8 mouse cellular contexts compared by ENCODE assay signal in the genomic region with DNA sequence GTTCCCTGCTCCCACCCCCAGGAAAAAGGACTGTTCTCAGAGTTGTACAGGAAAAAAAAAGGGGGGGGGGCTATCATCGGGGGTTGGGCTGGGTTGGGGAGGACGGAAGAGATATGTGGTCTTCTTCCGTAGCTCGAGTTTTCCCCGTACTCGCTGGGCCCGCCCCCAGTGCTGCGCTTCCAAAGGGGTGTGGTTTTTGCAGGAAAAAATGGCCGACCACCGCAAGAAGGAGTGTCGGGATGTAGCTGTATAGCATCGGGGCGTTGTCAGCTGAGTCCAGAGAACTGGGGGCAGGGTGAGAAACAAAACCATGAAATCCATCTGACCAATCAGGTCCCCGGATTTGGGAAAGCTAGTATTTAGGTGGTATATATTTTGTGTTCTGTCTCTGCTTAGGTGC. TPM values are rescaled to one million over a fixed set of nuclear protein-coding genes. Genes with fewer than 3 reads are reported as not detected.
A peak's percentile ranks its signal among the peaks of the same experiment; 100 is the strongest.
DNase-seq lines count a peak whose midpoint lies in the region; ATAC-seq and TF ChIP-seq lines count a peak whose summit lies in the region.

No protein-coding gene starts in this region.

- peak overlapping the region; percentile 55 for H3K4me2 ChIP-seq in forebrain, embryonic 11.5 days (ENCODE audit: low read depth, low read length, severe bottlenecking)
- peak overlapping the region; percentile 63 for H3K4me2 ChIP-seq in heart, embryonic 16.5 days (ENCODE audit: low read depth, low read length)
- H3K4me2 ChIP-seq in liver, embryonic 11.5 days = peak overlapping the region; percentile 69
- peak overlapping the region; percentile 48 for H3K4me2 ChIP-seq in midbrain, postnatal 0 days (ENCODE audit: low read depth, low read length, poor library complexity, severe bottlenecking)

- TF ChIP-seq POLR2A in brain, embryonic 14.5 days (IDR thresholded peaks at IDR 0.05; ENCODE audit: borderline replicate concordance, extremely low read depth, insufficient read depth, insufficient read length, poor library complexity, severe bottlenecking) = 0 out of 2 replicates have a peak, but pooled peaks have one; percentile 10

- WGBS in forebrain, embryonic 11.5 days = 17% methylated on average over 14 of the region's 14 CpGs
- 21% methylated on average over 14 of the region's 14 CpGs for whole genome bisulfite sequencing in heart, embryonic 16.5 days
- 19% methylated on average over 14 of the region's 14 CpGs for WGBS in liver, embryonic 11.5 days
- 24% methylated on average over 14 of the region's 14 CpGs for WGBS in midbrain, postnatal 0 days

- peak overlapping the region; percentile 84; the same call in 1 of the 2 replicates for H3K27ac ChIP-seq in forebrain, embryonic 11.5 days (ENCODE audit: low read depth, low read length)
- peak overlapping the region; percentile 95 for H3K27ac ChIP-seq in heart, embryonic 16.5 days (ENCODE audit: low read length)
- H3K27ac ChIP-seq in liver, embryonic 11.5 days (ENCODE audit: low read depth, low read length) = peak overlapping the region; percentile 77; the same call in 1 of the 2 replicates
- H3K27ac ChIP-seq in midbrain, postnatal 0 days (ENCODE audit: low read depth, low read length) = peak overlapping the region; percentile 87

- DNase-seq in brain, embryonic 14.5 days (ENCODE audit: low read depth) = peak; percentile 91
- DNase-seq in forebrain, embryonic 11.5 days (ENCODE audit: low spot score) = peak; percentile 73
- DNase-seq in kidney, postnatal 14 days = peak; percentile 66
- DNase-seq in liver, embryonic 11.5 days (ENCODE audit: low spot score) = peak; percentile 41
- DNase-seq in midbrain, postnatal 0 days (ENCODE audit: low spot score) = peak; percentile 75
- DNase-seq in testis, postnatal 10 days (ENCODE audit: low spot score) = peak; percentile 78

- peak overlapping the region; percentile 83 for H3K4me3 ChIP-seq in E14TG2a.4 (replicated peaks; ENCODE audit: low read length)
- H3K4me3 ChIP-seq in forebrain, embryonic 11.5 days (ENCODE audit: low read depth, low read length) = peak overlapping the region; percentile 45
- H3K4me3 ChIP-seq in heart, embryonic 16.5 days (ENCODE audit: low read length) = peak overlapping the region; percentile 69
- peak overlapping the region; percentile 49 for H3K4me3 ChIP-seq in liver, embryonic 11.5 days (ENCODE audit: low read depth, low read length)
- peak overlapping the region; percentile 45 for H3K4me3 ChIP-seq in midbrain, postnatal 0 days (ENCODE audit: low read depth, low read length)

- peak overlapping the region; percentile 67 for H3K9ac ChIP-seq in forebrain, embryonic 11.5 days (ENCODE audit: low read length)
- peak overlapping the region; percentile 77 for H3K9ac ChIP-seq in heart, embryonic 16.5 days (ENCODE audit: low read length)
- H3K9ac ChIP-seq in liver, embryonic 11.5 days (ENCODE audit: low read depth, low read length) = peak overlapping the region; percentile 61
- peak overlapping the region; percentile 57 for H3K9ac ChIP-seq in midbrain, postnatal 0 days (replicated peaks; ENCODE audit: low read length, poor library complexity, severe bottlenecking)

- peaks cover 31% of the 10 kb centered on the region for H3K36me3 ChIP-seq in E14TG2a.4 (ENCODE audit: insufficient read depth, low read length)
- H3K36me3 ChIP-seq in forebrain, embryonic 11.5 days (ENCODE audit: control insufficient read depth, insufficient read depth, low read length) = no peaks in the 10 kb centered on the region
- peaks cover 9% of the 10 kb centered on the region for H3K36me3 ChIP-seq in heart, embryonic 16.5 days (ENCODE audit: control insufficient read depth, insufficient read depth)
- no peaks in the 10 kb centered on the region; the same call in 1 of the 2 replicates for H3K36me3 ChIP-seq in liver, embryonic 11.5 days (ENCODE audit: control insufficient read depth, insufficient read depth, low read length)
- H3K36me3 ChIP-seq in midbrain, postnatal 0 days (ENCODE audit: insufficient read depth, low read length) = peaks cover 6% of the 10 kb centered on the region; the same call in 1 of the 2 replicates

- peak; percentile 84 for ATAC-seq in forebrain, embryonic 11.5 days (replicated peaks; ENCODE audit: low FRiP score)
- peak; percentile 78 for ATAC-seq in heart, embryonic 16.5 days (replicated peaks; ENCODE audit: extremely low read depth, insufficient read depth, low FRiP score)
- ATAC-seq in liver, embryonic 11.5 days (replicated peaks; ENCODE audit: low FRiP score) = peak; percentile 86
- ATAC-seq in midbrain, postnatal 0 days (ENCODE audit: low FRiP score) = peak; percentile 92

- H3K4me1 ChIP-seq in E14TG2a.4 (replicated peaks; ENCODE audit: low read depth, low read length) = peaks cover 12% of the 10 kb centered on the region
- no peaks in the 10 kb centered on the region for H3K4me1 ChIP-seq in forebrain, embryonic 11.5 days (replicated peaks; ENCODE audit: control insufficient read depth, insufficient read depth, low read length)
- H3K4me1 ChIP-seq in heart, embryonic 16.5 days (ENCODE audit: control insufficient read depth, insufficient read depth, low read length) = no peaks in the 10 kb centered on the region
- H3K4me1 ChIP-seq in liver, embryonic 11.5 days (replicated peaks; ENCODE audit: control insufficient read depth, insufficient read depth, low read length) = no peaks in the 10 kb centered on the region
- no peaks in the 10 kb centered on the region for H3K4me1 ChIP-seq in midbrain, postnatal 0 days (ENCODE audit: insufficient read depth, low read length)

- H3K9me3 ChIP-seq in E14TG2a.4 (ENCODE audit: low read length) = 0 out of 2 replicates have a peak, but pooled peaks cover 5% of the 10 kb centered on the region
- no peaks in the 10 kb centered on the region for H3K9me3 ChIP-seq in forebrain, embryonic 11.5 days (ENCODE audit: control insufficient read depth, low read length)
- H3K9me3 ChIP-seq in heart, embryonic 16.5 days (replicated peaks; ENCODE audit: control insufficient read depth, low read length) = no peaks in the 10 kb centered on the region
- no peaks in the 10 kb centered on the region for H3K9me3 ChIP-seq in liver, embryonic 11.5 days (ENCODE audit: control insufficient read depth, low read length)
- no peaks in the 10 kb centered on the region for H3K9me3 ChIP-seq in midbrain, postnatal 0 days (ENCODE audit: low read length)

- H3K27me3 ChIP-seq in E14TG2a.4 (ENCODE audit: insufficient read depth, low read length) = no peaks in the 10 kb centered on the region
- H3K27me3 ChIP-seq in forebrain, embryonic 11.5 days (ENCODE audit: control insufficient read depth, insufficient read depth, low read length) = no peaks in the 10 kb centered on the region; the same call in 1 of the 2 replicates
- H3K27me3 ChIP-seq in heart, embryonic 16.5 days (ENCODE audit: control insufficient read depth, insufficient read depth, low read length) = no peaks in the 10 kb centered on the region
- H3K27me3 ChIP-seq in liver, embryonic 11.5 days (replicated peaks; ENCODE audit: control insufficient read depth, insufficient read depth, low read length) = no peaks in the 10 kb centered on the region
- no peaks in the 10 kb centered on the region for H3K27me3 ChIP-seq in midbrain, postnatal 0 days (ENCODE audit: insufficient read depth, low read length)

- no peak for TF ChIP-seq CTCF in E14TG2a.4 (conservative IDR thresholded peaks at IDR 0.05; ENCODE audit: low read length)
- no peak for TF ChIP-seq CTCF in brain, embryonic 14.5 days (IDR thresholded peaks at IDR 0.05; ENCODE audit: borderline replicate concordance, extremely low read depth, insufficient read depth, insufficient read length)
- no peak for TF ChIP-seq CTCF in midbrain, postnatal 0 days (IDR thresholded peaks at IDR 0.05)

RNA-seq across cellular contexts. Expression of a gene that starts 0.8 kb away (rescaled TPM):
- 59.4 and 66.0 TPM in 2 replicates for polyA plus RNA-seq in brain, embryonic 14.5 days (2012; rRNA removed)
- 40.5 and 42.8 TPM in 2 replicates for polyA plus RNA-seq in forebrain, embryonic 11.5 days (2014; fragmentation: Nextera tagmentation; extraction: Ambion mirVana)
- 41.8 and 43.7 TPM in 2 replicates for polyA plus RNA-seq in heart, embryonic 16.5 days (2015; fragmentation: Nextera tagmentation; extraction: Ambion mirVana)
- polyA plus RNA-seq in liver, embryonic 11.5 days (2014; fragmentation: Nextera tagmentation; extraction: Ambion mirVana) = 21.3 TPM in 2 replicates
- 41.0 and 70.2 TPM in 2 replicates for total RNA-seq in midbrain, postnatal 0 days (2014; rRNA removed)
- 58.9 and 62.5 TPM in 2 replicates for polyA plus RNA-seq in midbrain, postnatal 0 days (2015; fragmentation: Nextera tagmentation; extraction: Ambion mirVana)

RNA-seq across cellular contexts. Expression of a gene that starts 32.2 kb away (rescaled TPM):
- 19.9 and 35.7 TPM in 2 replicates for polyA plus RNA-seq in brain, embryonic 14.5 days (2012; rRNA removed)
- 6.3 and 6.6 TPM in 2 replicates for polyA plus RNA-seq in forebrain, embryonic 11.5 days (2014; fragmentation: Nextera tagmentation; extraction: Ambion mirVana)
- polyA plus RNA-seq in heart, embryonic 16.5 days (2015; fragmentation: Nextera tagmentation; extraction: Ambion mirVana) = 3.1 and 3.8 TPM in 2 replicates
- polyA plus RNA-seq in liver, embryonic 11.5 days (2014; fragmentation: Nextera tagmentation; extraction: Ambion mirVana) = 1.5 TPM in 2 replicates
- total RNA-seq in midbrain, postnatal 0 days (2014; rRNA removed) = 15.0 and 21.4 TPM in 2 replicates
- 4.5 and 6.0 TPM in 2 replicates for polyA plus RNA-seq in midbrain, postnatal 0 days (2015; fragmentation: Nextera tagmentation; extraction: Ambion mirVana)

RNA-seq across cellular contexts. Expression of a gene that starts 32.7 kb away (rescaled TPM):
- 32.9 and 38.0 TPM in 2 replicates for polyA plus RNA-seq in brain, embryonic 14.5 days (2012; rRNA removed)
- 16.8 and 17.1 TPM in 2 replicates for polyA plus RNA-seq in forebrain, embryonic 11.5 days (2014; fragmentation: Nextera tagmentation; extraction: Ambion mirVana)
- polyA plus RNA-seq in heart, embryonic 16.5 days (2015; fragmentation: Nextera tagmentation; extraction: Ambion mirVana) = 15.5 and 16.5 TPM in 2 replicates
- 13.3 and 15.2 TPM in 2 replicates for polyA plus RNA-seq in liver, embryonic 11.5 days (2014; fragmentation: Nextera tagmentation; extraction: Ambion mirVana)
- 40.0 and 40.1 TPM in 2 replicates for total RNA-seq in midbrain, postnatal 0 days (2014; rRNA removed)
- 49.0 and 51.4 TPM in 2 replicates for polyA plus RNA-seq in midbrain, postnatal 0 days (2015; fragmentation: Nextera tagmentation; extraction: Ambion mirVana)

RNA-seq across cellular contexts. Expression of a gene that starts 37.9 kb away (rescaled TPM):
- 41.3 TPM in 2 replicates for polyA plus RNA-seq in brain, embryonic 14.5 days (2012; rRNA removed)
- polyA plus RNA-seq in forebrain, embryonic 11.5 days (2014; fragmentation: Nextera tagmentation; extraction: Ambion mirVana) = 61.1 and 66.0 TPM in 2 replicates
- polyA plus RNA-seq in heart, embryonic 16.5 days (2015; fragmentation: Nextera tagmentation; extraction: Ambion mirVana) = 84.1 and 90.9 TPM in 2 replicates
- 34.8 and 42.2 TPM in 2 replicates for polyA plus RNA-seq in liver, embryonic 11.5 days (2014; fragmentation: Nextera tagmentation; extraction: Ambion mirVana)
- 49.4 and 72.0 TPM in 2 replicates for total RNA-seq in midbrain, postnatal 0 days (2014; rRNA removed)
- polyA plus RNA-seq in midbrain, postnatal 0 days (2015; fragmentation: Nextera tagmentation; extraction: Ambion mirVana) = 75.0 and 75.2 TPM in 2 replicates

Comparison
In these comparisons a context has a peak if more than half of its experiments do, and no peak if none do; other contexts are left out.
1. Peak in every context shown above with its lines: DNase-seq, ATAC-seq, H3K4me3 ChIP-seq and H3K27ac ChIP-seq.
2. DNase-seq: peak in every context shown above with its lines; median percentile 91 in brain, embryonic 14.5 days; 78 in testis, postnatal 10 days; 75 in midbrain, postnatal 0 days; 73 in forebrain, embryonic 11.5 days; 66 in kidney, postnatal 14 days; 41 in liver, embryonic 11.5 days.